Mouse (Mus musculus): Measurements from ENCODE around the gene Btbd10. TPM values are rescaled to one million over a fixed set of nuclear protein-coding genes. Genes with fewer than 3 reads are reported as not detected.

Btbd10 gene
- polyA plus RNA-seq, 1 experiment from 2014 or later, result 84.2 TPM

Other genes starting within 250 kb of the Btbd10 start
- gene Arntl, start 161.9 kb downstream of the Btbd10 start, polyA plus RNA-seq (2015; fragmentation: Nextera tagmentation; extraction: Ambion mirVana), result 21.2 and 21.7 TPM in 2 replicates
- not detected in 2 replicates for gene Pth, start 19.2 kb upstream of the Btbd10 start, polyA plus RNA-seq (2015; fragmentation: Nextera tagmentation; extraction: Ambion mirVana)
- 59.5 and 63.3 TPM in 2 replicates for gene Far1, start 144.4 kb upstream of the Btbd10 start, polyA plus RNA-seq (2015; fragmentation: Nextera tagmentation; extraction: Ambion mirVana)

Data from hindbrain, embryonic 16.5 days (tissue).